In the genomic region with DNA sequence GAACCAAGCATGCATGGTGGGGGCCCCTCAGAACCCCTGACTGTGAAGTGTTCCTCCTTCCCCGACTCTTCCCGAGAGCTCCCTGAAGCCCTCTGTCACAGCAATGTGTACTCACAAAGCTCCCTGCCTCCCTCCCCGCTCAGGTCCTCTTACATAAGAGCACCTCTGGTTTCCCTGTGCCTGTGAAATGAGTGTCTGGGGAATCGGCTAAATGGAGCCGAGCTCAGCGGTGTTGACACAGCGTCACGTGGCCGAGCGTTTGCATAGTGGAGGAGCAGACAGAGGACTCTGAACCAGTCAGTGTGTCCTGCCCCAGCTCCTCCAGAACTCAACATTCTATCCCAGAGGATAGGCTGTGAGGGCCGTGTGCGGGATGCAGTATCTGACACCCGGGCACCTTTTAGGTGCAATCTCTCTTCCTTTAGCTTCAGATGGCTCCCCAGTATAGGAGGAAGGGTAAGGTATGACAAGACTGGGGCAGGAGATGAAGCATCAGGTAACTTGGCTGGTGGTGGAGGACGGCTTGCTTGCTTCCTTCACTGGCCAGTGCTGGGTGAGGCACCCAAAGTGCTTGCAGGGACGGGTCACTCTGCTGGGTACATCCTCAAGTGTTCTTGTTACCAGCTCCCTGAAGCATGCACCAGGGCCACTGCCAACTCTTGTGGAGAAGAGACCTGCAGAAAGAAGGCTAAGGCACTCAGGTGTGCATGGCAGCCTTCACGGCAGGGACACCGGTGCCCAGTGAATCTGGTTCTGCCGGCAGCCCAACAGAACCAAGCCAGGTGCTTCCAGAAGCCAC, we compare ENCODE assay signal across 8 mouse cellular contexts.
DNase-seq lines count a peak whose midpoint lies in the region; ATAC-seq and TF ChIP-seq lines count a peak whose summit lies in the region.

No protein-coding gene starts in this region.

- WGBS in bone marrow, adult 2 months: 47% methylated on average over 18 of the region's 18 CpGs
- 52% methylated on average over 18 of the region's 18 CpGs for WGBS in intestine, embryonic 16.5 days
- 60% methylated on average over 18 of the region's 18 CpGs for WGBS in liver, embryonic 15.5 days (ENCODE audit: insufficient replicate concordance)
- WGBS in neural tube, embryonic 14.5 days: 57% methylated on average over 18 of the region's 18 CpGs

- no peaks in the 10 kb centered on the region for H3K9me3 ChIP-seq in intestine, embryonic 16.5 days (ENCODE audit: control insufficient read depth, low read length)
- H3K9me3 ChIP-seq in liver, embryonic 15.5 days (replicated peaks): no peaks in the 10 kb centered on the region
- H3K9me3 ChIP-seq in neural tube, embryonic 14.5 days (ENCODE audit: control insufficient read depth, low read length): no peaks in the 10 kb centered on the region

- H3K36me3 ChIP-seq in intestine, embryonic 16.5 days (ENCODE audit: control insufficient read depth, insufficient read depth, low read length): no peaks in the 10 kb centered on the region
- no peaks in the 10 kb centered on the region for H3K36me3 ChIP-seq in liver, embryonic 15.5 days (replicated peaks)
- no peaks in the 10 kb centered on the region for H3K36me3 ChIP-seq in neural tube, embryonic 14.5 days (ENCODE audit: control insufficient read depth, insufficient read depth, low read length)

- peak; percentile 97 for DNase-seq in heart, adult 11 months
- no peak for DNase-seq in heart, postnatal 10 days
- DNase-seq in gastrocnemius, adult 18-20 months (ENCODE audit: low spot score): no peak
- no peak for DNase-seq in urinary bladder, adult 2 months (ENCODE audit: low spot score)

- peak; percentile 93 for ATAC-seq in intestine, embryonic 16.5 days
- peak; percentile 77 for ATAC-seq in liver, embryonic 15.5 days (ENCODE audit: insufficient read depth)
- peak; percentile 76; the same call in 1 of the 2 replicates for ATAC-seq in neural tube, embryonic 14.5 days (ENCODE audit: low read depth)

- H3K27ac ChIP-seq in bone marrow, adult 2 months (ENCODE audit: control insufficient read depth, insufficient read depth, low read depth, low read length, poor library complexity): peak overlapping the region; percentile 77
- peak overlapping the region; percentile 41 for H3K27ac ChIP-seq in intestine, embryonic 16.5 days (ENCODE audit: low read length)
- H3K27ac ChIP-seq in liver, embryonic 15.5 days (replicated peaks): peak overlapping the region; percentile 84
- no peak overlapping the region for H3K27ac ChIP-seq in neural tube, embryonic 14.5 days (ENCODE audit: low read depth, low read length)

- peak overlapping the region; percentile 3 for H3K4me2 ChIP-seq in intestine, embryonic 16.5 days (ENCODE audit: low read depth, low read length)
- H3K4me2 ChIP-seq in liver, embryonic 15.5 days: peak overlapping the region; percentile 36
- H3K4me2 ChIP-seq in neural tube, embryonic 14.5 days (ENCODE audit: low read depth, low read length): no peak overlapping the region

- peaks cover 34% of the 10 kb centered on the region for H3K4me1 ChIP-seq in bone marrow, adult 2 months (ENCODE audit: control insufficient read depth, insufficient read depth, low read length)
- H3K4me1 ChIP-seq in intestine, embryonic 16.5 days (ENCODE audit: control insufficient read depth, insufficient read depth, low read length): peaks cover 30% of the 10 kb centered on the region
- peaks cover 63% of the 10 kb centered on the region for H3K4me1 ChIP-seq in liver, embryonic 15.5 days (replicated peaks)
- H3K4me1 ChIP-seq in neural tube, embryonic 14.5 days (ENCODE audit: control insufficient read depth, insufficient read depth, low read length): peaks cover 6% of the 10 kb centered on the region

- peak overlapping the region; percentile 40; the same call in 1 of the 2 replicates for H3K9ac ChIP-seq in intestine, embryonic 16.5 days (ENCODE audit: low read depth, low read length)
- no peak overlapping the region for H3K9ac ChIP-seq in liver, embryonic 15.5 days
- no peak overlapping the region for H3K9ac ChIP-seq in neural tube, embryonic 14.5 days (replicated peaks; ENCODE audit: low read depth, low read length)

- no peaks in the 10 kb centered on the region for H3K27me3 ChIP-seq in intestine, embryonic 16.5 days (replicated peaks; ENCODE audit: control insufficient read depth, insufficient read depth, low read length)
- H3K27me3 ChIP-seq in liver, embryonic 15.5 days: no peaks in the 10 kb centered on the region
- H3K27me3 ChIP-seq in neural tube, embryonic 14.5 days (ENCODE audit: control insufficient read depth, insufficient read depth, low read length): no peaks in the 10 kb centered on the region

- no peak for TF ChIP-seq CTCF in bone marrow, adult 2 months (IDR thresholded peaks at IDR 0.05; ENCODE audit: control insufficient read depth, insufficient read depth, low read length)

- no peak overlapping the region for H3K4me3 ChIP-seq in bone marrow, adult 2 months (replicated peaks; ENCODE audit: control insufficient read depth, low read depth, low read length)
- no peak overlapping the region for H3K4me3 ChIP-seq in intestine, embryonic 16.5 days (ENCODE audit: low read length)
- H3K4me3 ChIP-seq in liver, embryonic 15.5 days (replicated peaks): no peak overlapping the region
- no peak overlapping the region for H3K4me3 ChIP-seq in neural tube, embryonic 14.5 days (ENCODE audit: low read depth, low read length)

- intact Hi-C loops in heart, postnatal 10 days (cut with DNase I): loop anchor here (5.0 to 10.0 kb wide), 2 partner anchors 202 to 385 kb away; no protein-coding TSS in a partner anchor

- no peak for TF ChIP-seq POLR2A in bone marrow, adult 2 months (IDR thresholded peaks at IDR 0.05; ENCODE audit: borderline replicate concordance, control insufficient read depth, low read depth, low read length)
